Mouse (Mus musculus): ENCODE results near the gene Itpkc.
A peak's percentile ranks its signal among the peaks of the same experiment; 100 is the strongest.

Gene Itpkc

DNA sequence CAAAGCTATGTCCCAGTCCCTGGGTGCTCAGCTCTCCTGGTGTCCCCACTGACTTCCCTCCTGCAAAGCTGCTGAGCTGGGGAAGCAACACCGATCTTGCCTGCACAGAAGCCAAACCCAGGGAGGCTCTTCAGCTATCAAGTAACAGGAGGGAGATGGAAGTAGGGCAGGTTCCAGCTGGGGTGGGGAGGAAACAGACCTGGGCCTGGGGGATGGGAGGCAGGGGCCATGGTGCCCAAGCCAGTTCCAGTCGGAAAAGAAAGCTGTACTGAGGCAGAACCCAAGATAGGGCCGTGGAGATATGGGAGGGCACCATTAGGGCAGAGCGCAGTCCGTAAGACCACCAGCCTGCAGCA lies 65.0 kb downstream of the Itpkc start:
- no peak for DNase-seq

DNA sequence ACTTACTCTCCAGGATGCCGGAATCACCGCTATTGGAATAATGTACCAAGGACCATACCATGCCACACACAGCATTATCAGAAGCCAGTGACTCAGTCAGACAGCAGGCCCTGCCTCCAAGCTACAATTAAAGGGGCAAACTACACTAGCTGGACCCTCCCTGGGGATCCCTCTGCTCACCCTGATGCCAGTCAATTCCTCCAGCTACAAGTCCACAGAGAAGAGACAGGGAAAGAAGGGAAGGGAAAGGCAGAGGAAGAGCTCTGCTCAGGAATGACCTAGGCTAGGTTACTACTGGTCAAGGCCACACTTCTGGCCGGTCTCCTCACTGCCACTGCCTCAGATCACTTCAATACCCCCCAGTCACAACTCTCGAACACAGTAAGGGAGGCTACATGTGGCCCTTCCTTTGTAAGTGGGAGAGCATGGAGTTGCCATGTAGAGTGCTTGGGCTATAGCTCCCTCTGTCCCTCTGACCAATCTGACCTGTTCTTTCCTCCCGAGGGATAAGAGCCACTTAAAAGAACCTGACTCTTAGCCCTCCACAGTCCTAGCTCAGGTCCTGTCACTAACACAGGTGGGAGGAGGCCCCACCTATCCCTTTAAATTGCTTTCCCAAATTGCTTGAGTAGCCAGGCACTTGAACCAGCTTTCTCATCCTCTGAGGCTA lies 65.5 kb downstream of the Itpkc start:
- DNase-seq = no peak

DNA sequence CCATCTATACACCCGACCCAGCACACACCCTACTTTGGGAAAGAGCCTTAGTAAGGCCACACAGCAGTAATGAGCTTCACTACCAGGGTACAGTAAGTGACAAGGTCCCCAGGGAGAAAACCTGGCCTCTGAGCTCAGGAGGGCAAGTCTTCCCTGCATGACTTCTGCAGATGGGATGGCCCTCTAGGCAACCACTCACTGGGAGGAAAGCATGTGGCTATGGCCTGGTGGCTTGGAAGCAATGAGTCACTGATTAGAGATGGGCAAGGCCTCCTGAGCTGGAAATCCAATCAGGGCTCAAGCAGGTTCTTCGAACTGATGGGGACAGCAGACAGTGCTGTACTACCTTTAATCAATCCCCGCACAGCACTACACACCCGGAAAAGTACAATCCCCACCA lies 66.7 kb downstream of the Itpkc start:
- no peak for DNase-seq

DNA sequence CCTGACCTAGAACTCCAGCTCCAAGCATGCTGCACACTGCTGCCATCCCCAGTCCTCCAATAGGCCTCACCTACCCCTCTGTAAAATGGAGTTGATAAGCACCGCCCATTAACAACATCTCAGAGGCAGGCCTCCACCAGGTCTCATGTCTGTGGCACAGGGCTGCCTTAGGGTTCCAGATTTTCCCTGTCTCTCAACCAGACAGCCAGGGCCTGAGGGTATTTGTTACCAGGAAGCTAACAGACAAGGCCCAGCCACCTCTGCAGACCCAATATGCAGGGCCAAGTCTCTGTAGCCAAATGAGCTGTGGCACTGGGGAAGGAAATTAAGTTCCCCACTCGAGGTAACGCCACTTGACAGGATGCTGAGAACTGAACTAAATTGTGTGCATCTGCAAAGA lies 67.5 kb downstream of the Itpkc start:
- no peak for DNase-seq

DNA sequence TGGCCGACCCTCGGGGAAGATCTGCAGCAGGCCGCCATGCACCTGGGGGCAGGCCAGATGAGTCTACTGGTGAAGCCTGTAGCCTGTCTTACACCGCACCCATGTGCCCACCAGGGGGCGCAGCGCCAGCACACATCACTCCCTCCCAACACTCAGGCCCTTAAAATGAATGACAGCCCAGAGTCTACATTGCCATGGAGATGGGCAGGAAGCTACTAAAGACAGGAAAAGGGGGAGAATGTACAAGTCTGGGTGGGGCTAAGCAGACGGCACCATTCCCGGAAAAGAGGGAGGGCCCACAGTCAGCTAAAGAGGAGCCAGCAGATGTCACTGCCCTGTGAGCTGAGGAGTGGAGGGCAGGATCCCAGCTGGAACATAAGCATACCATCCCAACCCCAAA lies 68.6 kb downstream of the Itpkc start:
- peak; percentile 88 to 89 for DNase-seq

DNA sequence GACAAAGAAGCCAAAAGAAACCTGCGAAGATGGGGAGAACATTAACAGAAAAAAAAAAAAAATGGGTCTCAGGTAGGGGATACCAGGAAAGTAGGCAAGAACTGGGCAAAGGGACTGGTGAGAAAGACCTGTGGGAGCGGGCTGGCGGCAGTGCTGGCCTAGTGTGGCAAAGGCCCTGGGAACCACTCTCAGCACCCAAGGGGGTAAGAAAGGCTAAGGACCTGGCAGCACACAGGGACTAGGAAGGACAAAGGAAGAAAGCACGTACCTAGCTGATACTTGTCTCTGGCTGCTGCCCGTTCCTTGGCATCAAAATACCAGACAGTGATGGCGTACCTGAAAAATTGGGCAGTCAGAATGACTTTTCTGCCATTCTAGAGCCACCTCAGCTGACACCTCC lies 69.2 kb downstream of the Itpkc start:
- DNase-seq = no peak

DNA sequence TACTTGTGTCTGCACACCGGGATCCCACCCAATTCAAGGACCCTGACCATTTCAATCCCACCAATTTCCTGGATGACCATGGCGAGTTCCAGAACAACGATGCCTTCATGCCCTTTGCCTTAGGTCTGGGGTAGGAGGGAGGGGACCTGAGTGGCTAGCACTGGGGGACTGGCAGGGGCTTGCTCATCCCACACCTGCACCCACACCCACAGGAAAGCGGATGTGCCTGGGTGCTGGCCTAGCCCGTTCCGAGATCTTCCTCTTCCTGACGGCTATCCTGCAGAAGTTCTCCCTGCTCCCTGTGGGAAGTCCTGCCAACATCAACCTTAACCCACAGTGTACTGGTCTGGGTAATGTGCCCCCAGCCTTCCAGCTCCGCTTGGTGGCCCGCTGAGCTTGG lies 70.3 kb downstream of the Itpkc start:
- no peak for DNase-seq
